Mouse (Mus musculus) urinary bladder, adult 2 months (tissue): ENCODE results near the gene Retreg3. TPM values are rescaled to one million over a fixed set of nuclear protein-coding genes. Genes with fewer than 3 reads are reported as not detected.

ENCODE experiments used
- DNase-seq: peaks from one replicate; pipeline ENCODE4 v3.0.0; 2022; ENCODE audit warnings: low spot score
- polyA plus RNA-seq: library from polyadenylated mRNA; depleted of rRNA; stranded (reverse); fragments of >200 nt; gene quantifications from 2 replicates; pipeline ENCODE4 v1.2.3, GENCODE M21; 2012

Retreg3 gene
- polyA plus RNA-seq, 1 experiment = 66.2 TPM

DNA sequence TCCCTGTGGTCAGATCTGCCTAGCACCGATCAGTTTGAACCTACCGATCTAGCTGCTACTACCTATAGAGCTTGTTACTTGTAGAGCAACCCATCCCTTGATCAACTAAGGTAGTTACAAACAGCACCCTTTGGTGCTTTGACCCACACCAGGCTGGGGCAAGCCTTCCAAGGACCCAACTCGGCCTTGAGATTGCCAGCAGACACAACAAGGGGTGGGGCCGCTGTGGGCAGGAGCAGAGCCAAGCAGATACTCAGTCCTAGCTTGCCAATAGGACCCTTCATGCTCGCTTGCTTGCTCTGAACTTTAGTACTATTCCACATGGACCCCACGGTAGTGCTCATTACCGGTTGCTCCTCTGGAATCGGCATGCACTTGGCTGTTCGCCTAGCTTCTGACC is 41.6 kb downstream of the Retreg3 start, which contains the start of gene Hsd17b1:
Hsd17b1 (plus strand) TSS at position 291 of the 400 bp plus-strand sequence.
- no peak for DNase-seq

DNA sequence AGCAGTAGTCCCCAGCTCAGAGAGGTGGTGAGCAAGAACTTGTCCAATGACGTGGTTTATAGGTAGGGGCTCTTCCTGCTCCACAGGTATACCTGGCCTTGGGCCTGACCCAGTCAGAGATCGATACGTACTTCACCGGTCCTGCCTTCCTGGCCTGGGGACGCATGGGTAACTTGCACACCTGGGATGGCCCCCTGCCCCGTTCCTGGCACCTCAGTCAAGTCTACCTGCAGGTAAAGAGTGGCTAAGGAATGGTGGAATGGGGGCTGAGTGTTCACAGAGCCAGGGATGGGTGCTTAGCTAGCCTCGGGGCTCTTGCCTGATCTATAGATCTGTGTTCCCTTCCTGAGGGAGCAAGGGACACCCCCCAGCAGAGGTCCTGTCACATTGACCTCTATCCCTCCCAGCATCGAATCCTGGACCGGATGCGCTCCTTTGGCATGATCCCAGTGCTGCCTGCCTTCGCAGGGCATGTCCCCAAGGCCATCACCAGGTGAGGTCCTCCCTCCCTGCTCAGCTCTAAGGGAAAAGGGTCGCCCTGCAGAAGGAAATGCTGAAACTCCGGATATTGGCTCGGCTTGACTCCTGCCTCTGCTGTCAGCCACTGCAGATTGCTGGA is 47.8 kb downstream of the Retreg3 start:
- no peak for DNase-seq

DNA sequence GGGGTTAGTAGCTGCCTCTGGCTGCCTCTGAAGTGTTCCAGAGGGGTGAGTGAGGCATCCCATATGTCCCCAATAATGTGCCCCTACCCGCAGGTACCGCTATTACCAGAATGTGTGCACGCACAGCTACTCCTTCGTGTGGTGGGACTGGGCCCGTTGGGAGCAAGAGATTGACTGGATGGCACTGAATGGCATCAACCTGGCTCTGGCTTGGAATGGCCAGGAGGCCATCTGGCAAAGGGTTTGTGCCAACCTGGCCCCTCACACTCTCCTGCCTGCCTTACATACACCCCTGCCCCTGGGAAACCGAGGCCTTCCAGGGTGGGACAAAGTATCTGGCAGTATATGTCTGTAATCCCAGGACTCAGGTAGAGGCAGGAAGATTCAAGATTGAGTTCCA is 48.7 kb downstream of the Retreg3 start:
- no peak for DNase-seq

DNA sequence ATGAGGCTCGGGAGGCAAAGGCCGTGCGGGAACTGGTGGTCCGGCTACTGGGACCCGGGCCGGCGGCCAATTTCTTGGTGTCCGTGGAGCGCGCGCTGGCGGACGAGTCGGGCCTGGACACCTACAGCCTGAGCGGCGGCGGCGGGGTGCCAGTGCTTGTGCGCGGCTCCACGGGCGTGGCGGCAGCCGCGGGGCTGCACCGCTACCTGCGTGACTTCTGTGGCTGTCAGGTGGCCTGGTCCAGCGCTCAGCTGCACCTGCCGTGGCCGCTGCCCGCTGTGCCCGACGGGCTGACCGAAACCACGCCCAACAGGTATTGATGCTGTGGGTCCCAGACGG is 49.5 kb downstream of the Retreg3 start:
- DNase-seq = no peak

DNA sequence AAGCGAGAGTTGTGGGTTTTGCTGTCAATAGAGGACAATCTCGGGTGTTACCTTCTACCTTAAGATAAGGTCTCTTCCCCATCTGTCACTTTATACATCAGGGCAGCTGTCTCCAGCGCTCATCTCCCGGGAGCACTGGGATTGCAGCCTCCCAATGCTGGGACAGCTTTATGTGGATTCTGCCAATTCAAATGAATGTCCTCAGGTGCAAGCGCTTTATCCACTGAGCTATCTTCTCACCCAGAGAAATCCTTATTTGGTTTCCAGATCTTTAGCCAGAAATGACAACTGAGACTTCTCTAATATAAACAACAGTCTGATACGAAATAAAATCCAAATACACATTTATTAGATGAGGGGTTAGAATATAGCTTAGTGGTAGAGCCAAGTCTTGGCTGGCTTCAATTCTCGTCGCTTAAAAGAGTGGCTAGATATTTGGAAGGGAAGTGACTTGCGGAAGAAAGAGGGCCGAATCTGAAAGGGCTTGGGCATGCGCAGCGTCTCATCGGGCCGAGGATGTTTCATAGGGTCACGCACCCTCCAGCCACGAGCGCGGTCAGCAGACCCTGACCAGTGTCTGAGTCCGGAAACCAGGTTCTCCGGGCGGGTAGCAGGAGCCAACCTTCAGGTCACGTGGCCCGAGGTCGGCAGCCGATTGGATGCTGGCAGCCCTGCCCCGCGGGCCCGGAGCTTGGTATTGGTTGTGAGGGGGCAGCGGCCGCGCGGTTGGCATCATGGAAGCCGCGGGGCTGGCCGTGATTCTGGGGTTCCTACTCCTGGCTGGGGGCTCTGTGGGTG is 50.1 kb downstream of the Retreg3 start, which contains the start of gene Naglu:
Naglu (plus strand) TSS at position 622 of the 798 bp plus-strand sequence.
- DNase-seq = peak; percentile 93

DNA sequence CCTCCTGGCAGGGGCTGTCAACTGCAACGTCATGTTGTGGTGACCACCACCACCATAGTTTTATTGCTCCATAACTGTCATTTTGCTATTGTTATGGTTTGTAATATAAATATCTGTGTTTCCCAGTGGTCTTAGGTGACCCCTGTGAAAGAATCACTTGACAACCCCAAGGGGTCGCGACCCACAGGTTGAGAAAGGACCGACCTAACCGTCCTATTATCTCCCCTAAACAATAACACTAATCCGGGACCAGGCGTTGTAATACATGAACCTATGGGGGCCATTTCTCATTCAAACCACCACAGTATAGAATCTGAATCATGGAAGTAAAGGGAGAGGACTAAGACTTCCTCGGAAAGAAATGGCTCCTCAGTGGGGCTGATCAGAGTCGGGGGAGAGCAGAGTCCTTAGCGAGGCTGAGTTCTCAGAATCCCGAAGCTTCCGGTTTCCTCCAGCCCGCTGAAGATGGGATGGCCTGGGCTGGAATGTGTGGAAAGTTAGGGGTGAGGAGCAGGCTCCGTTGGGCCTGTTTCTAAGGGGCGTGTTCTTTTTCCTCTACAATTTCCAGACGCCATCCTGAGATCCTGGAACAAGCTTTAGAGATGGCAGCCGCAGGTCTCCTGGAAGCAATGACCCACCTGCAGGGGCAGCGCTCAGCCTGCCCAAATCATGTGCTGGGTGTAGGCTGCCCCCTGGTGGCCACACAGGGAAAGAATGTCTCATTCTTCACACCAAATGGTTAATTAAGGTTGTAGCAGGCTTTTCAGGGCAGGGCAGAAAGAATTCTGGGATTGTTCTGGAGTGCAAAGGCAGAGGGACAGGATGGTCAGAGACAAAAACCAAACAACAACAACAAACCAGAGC is 52.9 kb downstream of the Retreg3 start:
- peak; percentile 72 for DNase-seq

GRCm38 (mm10) chr11:101065002-101065401 is 54.7 kb downstream of the Retreg3 start:
- no peak for DNase-seq

- no peak for DNase-seq
Observed at GRCm38 (mm10) chr11:101064462-101064861, 55.2 kb downstream of the Retreg3 start.

- no peak for DNase-seq
Observed at GRCm38 (mm10) chr11:101063676-101064327, 55.9 kb downstream of the Retreg3 start.

- DNase-seq = no peak
Observed at GRCm38 (mm10) chr11:101062971-101063675, 56.6 kb downstream of the Retreg3 start.

DNA sequence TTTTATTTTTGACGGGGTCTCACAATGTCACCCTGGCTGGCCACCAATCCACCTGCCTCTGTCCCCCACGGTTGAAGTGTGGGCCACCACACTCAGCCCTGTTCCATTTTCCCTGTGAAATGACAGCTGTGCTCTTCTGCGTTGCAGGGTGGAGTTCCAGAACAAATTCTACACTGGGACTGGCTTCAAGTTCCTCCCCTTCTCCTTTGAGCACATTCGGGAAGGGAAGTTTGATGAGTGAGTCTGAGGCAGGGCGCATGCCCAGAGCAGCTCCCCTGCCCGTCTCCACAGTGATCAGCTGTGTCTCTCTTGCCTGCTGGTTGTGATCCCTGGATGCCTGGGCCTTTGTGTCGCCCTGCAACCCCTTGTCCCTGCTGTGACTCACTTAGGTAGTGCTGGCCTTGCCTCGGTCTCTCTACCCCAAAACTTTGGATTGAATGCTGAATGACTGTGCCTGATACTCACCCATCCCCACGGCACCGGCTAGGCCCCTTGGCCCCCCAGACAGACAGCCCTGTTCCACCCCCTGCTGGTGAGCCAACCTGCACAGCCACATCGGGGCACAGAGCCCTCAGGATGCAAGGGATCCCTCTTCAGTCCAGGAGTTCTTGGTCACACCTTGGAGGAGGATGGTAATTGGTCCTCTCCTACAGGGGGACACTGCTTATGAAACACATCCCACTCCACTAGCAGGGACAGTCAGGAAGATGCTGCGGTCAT is 57.4 kb downstream of the Retreg3 start:
- DNase-seq = no peak

- DNase-seq = no peak
Observed at GRCm38 (mm10) chr11:101061049-101061448, 58.6 kb downstream of the Retreg3 start.

DNA sequence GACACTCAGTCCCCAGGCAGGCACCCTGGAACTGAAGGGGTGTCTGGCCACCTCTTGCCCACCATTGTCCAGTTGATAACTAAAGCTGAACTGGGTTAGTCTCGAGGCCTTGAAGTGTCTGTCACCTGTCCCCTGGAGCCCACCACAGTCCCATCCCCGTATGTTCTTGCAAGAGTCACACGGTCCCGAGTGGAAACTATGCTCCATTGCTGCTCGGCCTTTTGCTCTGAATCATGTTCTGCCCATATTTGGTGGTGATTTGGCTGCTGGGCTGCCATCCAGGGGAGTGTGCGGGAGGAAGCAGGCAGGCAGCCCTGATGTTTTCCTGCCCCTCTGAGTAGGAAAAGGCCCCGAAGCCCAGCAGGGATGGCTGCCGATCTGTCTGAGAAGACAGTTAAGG is 59.6 kb downstream of the Retreg3 start:
- peak; percentile 51 for DNase-seq

- no peak for DNase-seq
Observed at GRCm38 (mm10) chr11:101059473-101059872, 60.2 kb downstream of the Retreg3 start.

DNA sequence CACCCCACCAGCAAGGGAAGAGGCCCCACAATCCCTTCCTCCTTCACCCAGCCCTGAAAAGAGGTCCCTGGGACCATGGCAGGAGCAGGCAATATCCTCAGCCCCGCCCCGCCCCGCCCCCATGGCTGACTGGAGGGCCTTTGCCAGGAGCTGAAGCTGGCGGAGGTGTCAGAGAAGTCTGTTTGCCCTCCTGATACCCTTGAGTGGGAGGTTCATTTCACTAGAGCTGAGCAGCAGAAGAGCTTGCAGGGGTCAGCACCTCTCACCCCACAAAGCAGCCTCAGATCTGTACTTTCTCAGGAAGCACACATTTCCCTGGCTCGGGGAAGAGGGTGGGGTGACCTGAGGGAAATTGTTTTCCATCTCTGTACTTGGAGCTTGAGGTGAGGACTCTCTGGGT is 61.0 kb downstream of the Retreg3 start:
- DNase-seq = peak; percentile 32

DNA sequence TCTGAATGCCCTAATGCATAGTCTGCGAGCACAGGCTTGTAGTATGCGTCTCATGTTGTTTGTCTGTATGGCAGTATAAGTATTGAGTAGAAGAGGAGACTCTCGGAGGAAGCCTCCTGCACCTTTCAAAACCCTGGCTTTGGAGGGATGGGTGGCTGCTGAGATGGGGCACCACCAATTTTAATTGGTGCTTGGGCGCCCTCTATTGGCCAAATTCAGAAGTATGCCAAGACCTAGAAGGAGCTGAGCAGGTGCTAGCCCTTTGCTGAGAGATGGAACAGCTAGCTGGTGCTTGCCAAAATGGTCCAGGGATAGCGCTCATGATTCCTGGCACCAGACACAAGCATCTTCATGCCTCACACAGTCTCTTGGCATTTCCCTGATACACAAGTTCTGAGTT is 61.8 kb downstream of the Retreg3 start:
- peak; percentile 68 for DNase-seq

DNA sequence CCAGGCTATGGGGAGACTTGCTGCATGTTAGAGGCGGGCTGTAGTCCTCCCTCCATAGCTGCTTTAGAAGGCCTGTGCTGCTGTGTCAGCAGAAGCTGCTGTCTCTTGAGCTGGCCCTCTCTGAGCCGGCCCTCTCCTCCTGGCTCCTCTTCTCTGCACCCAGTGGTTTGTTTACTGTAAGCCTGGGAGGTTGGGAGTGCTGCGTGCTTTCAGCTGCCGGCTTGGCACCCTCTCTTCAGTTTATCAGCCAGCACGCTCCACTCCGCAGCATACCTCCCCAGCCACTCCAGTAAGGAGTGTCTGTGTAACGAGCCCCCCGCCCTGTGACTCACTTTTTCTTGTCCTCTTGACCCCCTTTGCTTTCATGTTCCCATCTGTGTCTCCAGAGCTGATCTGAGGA is 62.8 kb downstream of the Retreg3 start:
- peak; percentile 46 for DNase-seq

- peak; percentile 24 for DNase-seq
Observed at GRCm38 (mm10) chr11:101055418-101055817, 64.3 kb downstream of the Retreg3 start.

DNA sequence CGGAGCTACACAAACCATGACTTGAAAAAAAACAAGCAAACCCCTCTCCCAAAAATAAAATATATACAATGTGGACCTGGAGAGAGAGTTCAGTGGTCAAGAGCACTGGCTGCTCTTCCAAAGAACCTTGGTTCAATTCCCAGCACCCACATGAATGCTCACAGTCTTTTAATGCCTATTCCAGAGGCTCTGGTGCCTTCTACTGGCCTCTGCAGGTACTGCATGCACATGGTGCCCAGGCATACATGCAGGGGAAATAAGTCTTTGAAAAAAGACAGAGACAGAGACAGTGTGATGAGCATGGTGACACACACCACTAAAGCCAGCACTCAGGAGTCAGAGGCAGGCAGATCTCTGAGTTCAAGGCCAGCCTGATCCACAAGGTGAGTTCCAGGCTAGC is 65.7 kb downstream of the Retreg3 start:
- no peak for DNase-seq

- DNase-seq = peak; percentile 44
Observed at GRCm38 (mm10) chr11:101052751-101053473, 66.8 kb downstream of the Retreg3 start.
